Mouse (Mus musculus): Measurements from ENCODE around the gene Hist1h2bl.
A peak's percentile ranks its signal among the peaks of the same experiment; 100 is the strongest.

The Hist1h2bl gene

DNA sequence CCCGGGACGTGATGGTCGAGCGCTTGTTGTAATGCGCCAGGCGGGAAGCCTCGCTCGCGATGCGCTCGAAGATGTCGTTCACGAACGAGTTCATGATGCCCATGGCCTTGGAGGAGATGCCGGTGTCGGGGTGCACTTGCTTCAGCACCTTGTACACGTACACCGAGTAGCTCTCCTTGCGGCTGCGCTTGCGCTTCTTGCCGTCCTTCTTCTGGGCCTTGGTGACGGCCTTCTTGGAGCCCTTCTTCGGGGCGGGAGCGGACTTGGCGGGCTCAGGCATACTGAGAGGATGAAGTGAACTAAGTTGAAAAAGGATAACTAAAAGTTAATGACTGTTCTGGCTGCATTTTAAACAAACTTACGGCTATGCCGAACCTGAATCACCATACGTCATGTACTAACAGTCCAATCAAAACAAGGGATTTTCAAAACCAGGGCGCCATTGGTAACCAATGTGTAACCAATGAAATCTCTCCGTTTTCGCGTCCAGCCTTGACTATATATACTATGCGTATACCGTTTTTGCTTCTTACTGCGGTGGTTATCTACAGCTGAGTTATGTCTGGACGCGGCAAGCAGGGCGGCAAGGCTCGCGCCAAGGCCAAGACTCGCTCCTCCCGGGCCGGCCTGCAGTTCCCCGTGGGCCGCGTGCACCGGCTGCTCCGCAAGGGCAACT is at the start of gene Hist1h2bl, which contains the start of gene Hist1h2ai:
Gene Hist1h2bl, minus strand, starts transcription at position 280 of the 676 bp plus-strand sequence.
Gene Hist1h2ai, plus strand, starts transcription at position 559 of the 676 bp plus-strand sequence.
- peak; percentile 77 to 86 for DNase-seq

DNA sequence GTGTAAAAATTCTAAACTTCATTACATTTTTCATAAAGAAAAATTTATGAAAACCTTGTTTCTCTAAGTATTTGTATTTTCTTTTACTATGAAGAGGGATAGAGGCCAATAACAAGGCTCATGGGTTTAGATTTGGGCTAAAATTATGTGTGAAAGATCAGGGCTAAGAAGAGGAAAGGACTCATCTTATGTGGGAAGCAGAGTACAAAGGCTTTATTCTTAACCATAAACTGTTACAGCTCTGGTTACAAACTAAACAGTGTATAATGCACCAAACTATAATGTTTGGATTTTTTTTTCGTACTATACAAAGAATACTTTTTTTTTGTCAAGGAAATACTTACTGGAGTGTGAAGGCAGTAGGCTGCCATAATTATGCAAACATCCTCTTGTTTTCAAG is 39.8 kb upstream of the Hist1h2bl start:
- no peak for DNase-seq

DNA sequence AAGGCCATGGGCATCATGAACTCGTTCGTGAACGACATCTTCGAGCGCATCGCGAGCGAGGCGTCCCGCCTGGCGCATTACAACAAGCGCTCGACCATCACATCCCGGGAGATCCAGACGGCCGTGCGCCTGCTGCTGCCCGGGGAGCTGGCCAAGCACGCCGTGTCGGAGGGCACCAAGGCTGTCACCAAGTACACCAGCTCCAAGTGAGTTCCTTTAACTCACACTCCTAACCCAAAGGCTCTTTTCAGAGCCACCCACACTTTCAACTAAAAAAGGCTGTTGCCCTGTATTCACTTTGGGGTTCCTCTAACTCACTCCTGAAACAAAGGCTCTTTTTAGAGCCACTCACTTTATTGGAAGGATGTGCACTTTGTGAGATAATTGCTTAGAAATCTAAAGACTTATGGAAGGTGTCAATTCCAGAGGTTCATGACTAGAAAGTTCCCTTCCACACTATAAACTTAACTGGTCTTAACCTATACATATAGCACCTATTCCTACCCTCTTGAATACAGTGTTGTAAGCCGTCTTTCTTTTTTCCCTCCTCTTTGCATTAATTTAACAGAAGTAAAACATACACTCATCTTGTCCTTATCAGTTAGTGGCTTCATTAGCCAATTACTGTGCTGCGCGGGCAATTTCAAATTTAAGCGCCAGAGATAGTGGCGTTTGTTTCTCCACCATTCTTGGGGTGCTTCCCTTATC is 38.5 kb upstream of the Hist1h2bl start:
- peak; percentile 36 to 52 for DNase-seq

DNA sequence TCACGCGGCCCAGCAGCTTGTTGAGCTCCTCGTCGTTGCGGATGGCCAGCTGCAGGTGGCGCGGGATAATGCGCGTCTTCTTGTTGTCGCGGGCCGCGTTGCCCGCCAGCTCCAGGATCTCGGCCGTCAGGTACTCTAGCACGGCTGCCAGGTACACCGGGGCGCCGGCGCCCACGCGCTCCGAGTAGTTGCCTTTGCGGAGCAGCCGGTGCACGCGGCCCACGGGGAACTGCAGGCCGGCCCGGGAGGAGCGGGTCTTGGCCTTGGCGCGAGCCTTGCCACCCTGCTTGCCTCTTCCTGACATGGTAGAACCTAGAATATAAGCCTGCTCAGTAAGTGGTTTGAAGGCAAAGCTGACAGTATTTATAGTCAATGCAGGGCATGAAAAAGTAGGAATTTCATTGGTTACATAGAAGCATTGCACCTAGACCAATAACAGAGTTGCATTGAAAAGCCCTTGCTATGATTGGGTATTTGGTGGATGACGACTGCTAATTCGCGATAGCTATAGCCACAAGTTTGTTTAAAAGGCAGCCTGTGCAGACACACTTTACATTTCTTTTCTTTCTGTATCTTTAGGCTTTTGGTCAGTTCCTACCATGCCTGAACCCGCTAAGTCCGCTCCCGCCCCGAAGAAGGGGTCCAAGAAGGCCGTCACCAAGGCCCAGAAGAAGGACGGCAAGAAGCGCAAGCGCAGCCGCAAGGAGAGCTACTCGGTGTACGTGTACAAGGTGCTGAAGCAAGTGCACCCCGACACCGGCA is 37.8 kb upstream of the Hist1h2bl start, which contains the start of the genes Hist1h2ak and Hist1h2bn:
Gene Hist1h2ak, minus strand, starts transcription at position 304 of the 762 bp plus-strand sequence.
Gene Hist1h2bn, plus strand, starts transcription at position 600 of the 762 bp plus-strand sequence.
- peak; percentile 45 to 73 for DNase-seq

DNA sequence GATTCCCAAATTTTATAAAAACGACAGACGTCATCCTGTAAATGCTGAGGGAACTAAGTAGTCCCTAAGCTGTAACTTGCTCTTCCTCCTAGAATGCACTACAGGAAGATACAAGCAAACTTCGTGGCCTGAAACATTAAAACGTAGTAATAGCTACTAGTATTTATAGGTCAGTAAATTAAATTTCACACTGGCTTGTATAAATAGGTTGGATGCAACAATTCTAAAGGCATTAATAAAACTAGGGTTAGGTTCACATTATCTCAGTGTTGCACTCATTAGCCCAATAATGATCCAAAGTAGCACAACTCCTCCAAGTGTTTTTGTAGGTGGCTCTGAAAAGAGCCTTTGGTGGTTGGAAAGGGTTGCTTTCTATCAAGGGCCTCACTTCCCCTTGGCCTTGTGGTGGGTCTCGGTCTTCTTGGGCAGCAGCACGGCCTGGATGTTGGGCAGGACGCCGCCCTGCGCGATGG is 37.1 kb upstream of the Hist1h2bl start:
- no peak for DNase-seq

DNA sequence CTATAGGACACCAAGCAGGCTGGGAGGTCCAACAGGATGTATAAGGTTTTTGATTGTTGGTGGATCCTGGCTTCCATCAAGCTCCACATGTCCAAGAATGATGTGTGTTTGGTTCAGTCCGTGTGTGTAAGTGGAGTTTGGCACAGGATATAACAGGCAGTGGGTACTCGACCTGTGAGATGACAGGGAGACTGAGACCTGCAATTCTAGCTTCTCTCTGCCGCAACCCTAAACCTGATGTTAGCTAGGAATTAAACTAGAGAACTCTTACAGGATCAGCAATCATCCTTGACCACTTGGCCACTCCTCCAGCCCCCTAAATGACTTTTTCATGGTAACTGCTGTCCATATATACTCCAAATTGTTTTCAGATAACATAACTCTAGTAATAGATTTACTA is 36.4 kb upstream of the Hist1h2bl start:
- no peak for DNase-seq

DNA sequence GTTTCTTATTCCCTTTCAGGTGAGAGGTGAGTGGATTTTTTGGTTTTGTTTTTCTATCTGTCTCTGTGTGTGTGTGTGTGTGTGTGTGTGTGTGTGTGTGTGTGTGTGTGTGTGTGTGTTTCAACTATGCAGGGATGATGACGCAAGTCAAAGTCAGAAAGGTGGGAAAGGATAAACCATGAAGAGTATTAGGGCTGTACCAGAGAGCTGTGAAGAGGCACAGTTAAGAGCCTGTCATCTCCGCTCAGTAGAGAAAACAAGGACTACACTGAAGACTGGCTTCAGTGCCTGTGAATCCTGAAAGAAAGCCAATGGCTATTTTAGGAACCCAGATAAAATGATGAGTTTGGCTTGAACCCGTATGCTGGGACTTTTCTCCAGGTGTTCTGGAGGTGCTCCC is 35.9 kb upstream of the Hist1h2bl start:
- DNase-seq = no peak

DNA sequence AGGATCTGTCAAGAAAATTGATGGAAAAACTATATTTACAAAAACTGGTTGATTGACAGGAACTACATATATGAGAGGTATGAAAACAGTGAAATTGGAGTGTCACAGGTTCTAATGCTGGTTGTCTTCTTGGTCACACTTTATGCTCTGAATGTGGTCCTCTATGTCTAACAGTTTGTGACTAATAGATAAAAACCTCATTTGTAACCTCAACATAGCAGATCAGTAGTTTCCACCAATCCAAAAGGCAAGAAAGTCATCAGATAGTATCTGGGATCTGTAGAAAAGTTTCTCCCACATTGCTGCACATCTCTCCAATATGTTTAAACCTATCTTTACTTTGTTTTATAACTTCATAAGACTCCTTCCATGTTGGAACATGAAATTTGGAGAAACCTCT is 35.5 kb upstream of the Hist1h2bl start:
- no peak for DNase-seq

DNA sequence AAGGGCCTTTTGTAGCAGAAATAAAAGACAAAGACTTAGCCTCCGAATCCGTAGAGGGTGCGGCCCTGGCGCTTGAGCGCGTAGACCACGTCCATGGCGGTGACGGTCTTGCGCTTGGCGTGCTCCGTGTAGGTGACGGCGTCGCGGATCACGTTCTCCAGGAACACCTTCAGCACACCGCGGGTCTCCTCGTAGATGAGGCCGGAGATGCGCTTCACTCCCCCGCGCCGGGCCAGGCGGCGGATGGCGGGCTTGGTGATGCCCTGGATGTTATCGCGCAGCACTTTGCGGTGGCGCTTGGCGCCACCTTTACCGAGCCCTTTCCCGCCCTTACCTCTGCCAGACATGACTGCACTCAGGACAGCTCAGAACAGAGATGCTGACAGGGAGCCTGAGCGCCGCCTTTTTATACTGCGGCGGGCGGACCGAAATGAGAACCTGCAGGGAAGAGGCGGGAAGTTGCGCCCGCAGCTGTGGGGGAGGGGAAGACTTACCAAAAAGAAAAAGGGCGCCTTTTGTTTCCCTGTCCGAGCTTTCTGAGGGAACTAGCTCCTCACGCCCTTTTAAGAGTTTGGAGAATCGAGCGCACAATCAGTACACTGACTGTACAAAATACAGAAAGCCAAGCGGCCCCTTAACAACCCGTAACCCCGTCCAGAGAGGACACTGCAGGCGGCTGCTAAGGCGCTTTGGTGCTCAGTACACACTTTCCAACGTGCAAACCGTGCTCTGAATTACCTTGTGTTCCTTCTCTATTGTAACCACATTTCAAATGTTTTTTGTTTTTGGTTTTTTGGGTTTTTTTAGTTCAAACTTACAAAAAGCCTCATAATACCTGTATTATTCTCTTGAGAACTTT is 34.4 kb upstream of the Hist1h2bl start, which contains the start of gene Hist1h4k:
Gene Hist1h4k, minus strand, starts transcription at position 347 of the 859 bp plus-strand sequence.
- peak; percentile 94 to 97 for DNase-seq

DNA sequence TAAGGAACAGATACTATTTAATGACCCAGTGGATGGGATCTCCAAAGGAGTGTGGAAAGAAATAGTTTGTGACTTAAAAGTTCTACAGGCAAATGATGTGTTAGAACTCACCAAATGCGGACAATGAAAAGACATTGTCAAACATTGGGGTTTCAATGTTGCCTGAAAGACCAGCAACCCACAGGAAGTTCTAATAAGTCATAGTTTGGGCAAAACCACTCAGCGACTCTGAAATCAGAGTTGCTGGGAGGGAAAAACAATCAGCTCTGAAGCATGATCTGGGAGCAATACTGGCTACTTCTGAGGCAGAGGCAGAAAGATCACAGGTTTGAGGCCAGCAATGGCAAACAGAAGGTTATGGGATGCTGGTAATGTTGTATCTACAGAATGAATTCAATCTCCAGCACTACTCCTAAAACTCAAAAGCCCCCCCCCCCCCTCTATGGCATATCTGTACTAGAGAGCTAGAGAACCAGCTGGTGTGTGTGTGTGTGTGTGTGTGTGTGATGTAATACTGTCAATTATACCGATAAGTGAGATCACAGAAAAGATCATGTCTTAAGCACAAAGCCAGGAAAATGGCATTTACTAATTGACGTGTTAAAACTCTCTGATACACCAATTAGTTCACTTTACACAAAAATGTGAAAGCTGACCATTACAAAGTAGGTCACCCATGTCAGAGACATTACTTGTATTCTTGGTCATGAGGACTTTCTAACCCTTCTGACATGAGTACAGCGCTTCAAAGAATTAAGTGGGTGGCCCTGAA is 33.6 kb upstream of the Hist1h2bl start:
- DNase-seq = no peak

DNA sequence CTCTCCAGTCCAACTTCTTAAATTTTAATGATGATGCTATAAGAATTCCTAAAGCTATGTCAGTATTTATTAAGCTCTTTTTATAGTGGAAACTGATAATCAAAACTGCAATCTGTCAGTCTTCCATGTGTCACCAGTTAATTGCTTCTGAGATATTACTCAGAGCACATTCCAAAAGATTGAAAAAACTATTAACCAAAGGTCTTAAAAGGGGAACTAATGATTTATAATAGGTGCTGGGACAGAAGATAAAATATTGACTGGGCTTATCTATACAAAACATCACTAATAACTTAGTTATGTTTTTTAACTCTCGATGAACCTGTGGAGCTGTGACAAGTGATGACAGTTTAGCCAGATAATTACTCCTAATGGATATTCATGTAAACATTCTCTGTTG is 29.1 kb upstream of the Hist1h2bl start:
- DNase-seq = no peak

DNA sequence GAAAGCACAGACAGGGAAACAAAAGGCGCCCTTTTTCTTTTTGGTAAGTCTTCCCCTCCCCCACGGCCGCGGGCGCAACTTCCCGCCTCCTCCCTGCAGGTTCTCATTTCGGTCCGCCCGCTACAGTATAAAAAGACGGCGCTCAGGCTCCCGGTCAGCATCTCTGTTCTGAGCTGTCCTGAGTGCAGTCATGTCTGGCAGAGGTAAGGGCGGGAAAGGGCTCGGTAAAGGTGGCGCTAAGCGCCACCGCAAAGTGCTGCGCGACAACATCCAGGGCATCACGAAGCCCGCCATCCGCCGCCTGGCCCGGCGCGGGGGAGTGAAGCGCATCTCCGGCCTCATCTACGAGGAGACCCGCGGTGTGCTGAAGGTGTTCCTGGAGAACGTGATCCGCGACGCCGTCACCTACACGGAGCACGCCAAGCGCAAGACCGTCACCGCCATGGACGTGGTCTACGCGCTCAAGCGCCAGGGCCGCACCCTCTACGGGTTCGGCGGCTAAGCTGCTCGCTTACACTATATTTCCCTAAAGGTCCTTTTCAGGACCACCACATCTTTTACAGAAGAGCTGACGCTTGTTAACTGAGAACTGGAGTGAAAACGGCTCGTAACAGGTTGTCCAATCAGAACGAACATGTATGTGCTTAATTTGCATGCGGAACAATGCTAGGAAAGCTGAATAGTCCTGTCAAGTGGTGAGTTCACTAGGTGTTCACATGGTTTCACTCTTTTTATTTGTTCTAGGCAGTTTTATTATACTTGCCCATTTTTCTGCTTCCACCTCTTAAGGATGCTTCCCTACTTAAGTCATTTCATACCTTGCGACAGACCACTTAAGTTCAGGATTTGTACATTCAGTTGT is 19.2 kb upstream of the Hist1h2bl start, which contains the start of gene Hist1h4j:
Gene Hist1h4j, plus strand, starts transcription at position 159 of the 862 bp plus-strand sequence.
- peak; percentile 84 to 87 for DNase-seq

DNA sequence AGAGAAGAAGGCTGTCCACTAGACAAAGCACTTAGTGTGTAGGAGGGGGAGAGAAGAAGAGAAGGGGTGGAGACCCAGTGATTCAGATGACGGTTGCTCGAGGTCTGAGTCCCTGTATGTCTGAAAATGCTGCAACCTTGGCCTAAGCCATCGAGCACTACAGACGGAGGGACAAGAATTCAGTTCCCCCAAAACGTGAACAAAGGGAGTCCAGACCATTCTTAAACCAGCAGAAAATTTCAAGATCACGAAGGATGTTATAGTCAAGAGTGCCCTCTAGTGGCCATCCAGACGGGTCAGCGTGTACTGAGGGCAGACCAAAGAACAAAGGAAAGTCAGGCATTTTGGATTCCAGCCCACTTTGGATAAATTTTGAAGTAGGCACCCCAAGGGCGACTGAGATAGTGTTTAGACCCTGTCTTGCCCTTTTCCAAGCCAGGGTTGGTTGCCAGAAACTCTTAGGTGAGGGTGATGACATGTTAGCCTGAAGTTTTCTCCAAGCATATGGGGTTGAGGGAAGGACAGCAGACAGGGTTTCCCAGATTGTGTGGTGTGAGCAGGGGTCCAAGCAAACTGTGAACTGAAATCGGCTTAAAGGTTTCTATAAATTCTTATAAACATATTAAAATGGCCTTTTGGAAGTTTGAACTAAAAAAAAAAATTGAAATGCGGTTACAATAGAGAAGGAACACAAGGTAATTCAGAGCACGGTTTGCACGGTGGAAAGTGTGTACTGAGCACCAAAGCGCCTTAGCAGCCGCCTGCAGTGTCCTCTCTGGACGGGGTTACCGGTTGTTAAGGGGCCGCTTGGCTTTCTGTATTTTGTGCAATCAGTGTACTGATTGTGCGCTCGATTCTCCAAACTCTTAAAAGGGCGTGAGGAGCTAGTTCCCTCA is 18.3 kb upstream of the Hist1h2bl start:
- DNase-seq = peak; percentile 87 to 89

DNA sequence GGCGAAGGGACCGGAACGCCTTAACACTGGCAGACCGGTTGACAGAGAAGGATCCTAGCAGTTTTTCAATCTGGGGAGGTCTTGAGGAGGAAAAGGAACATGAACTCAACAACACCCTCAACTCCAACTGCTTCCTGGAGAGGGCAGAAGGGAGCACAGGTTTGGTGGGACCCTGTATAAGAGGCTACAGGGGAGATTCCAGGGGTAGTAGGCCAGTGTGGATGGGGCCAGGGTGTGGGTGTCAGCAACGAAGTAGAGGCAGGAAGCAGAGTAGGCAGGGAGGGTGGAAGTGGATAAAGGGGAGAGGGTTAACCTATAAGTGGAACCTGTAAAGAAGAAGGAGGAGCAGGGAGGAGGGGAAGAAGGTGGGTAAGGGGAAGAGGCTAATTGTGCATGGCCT is 17.5 kb upstream of the Hist1h2bl start:
- peak in 1 of 2 experiments; percentile 15 for DNase-seq

DNA sequence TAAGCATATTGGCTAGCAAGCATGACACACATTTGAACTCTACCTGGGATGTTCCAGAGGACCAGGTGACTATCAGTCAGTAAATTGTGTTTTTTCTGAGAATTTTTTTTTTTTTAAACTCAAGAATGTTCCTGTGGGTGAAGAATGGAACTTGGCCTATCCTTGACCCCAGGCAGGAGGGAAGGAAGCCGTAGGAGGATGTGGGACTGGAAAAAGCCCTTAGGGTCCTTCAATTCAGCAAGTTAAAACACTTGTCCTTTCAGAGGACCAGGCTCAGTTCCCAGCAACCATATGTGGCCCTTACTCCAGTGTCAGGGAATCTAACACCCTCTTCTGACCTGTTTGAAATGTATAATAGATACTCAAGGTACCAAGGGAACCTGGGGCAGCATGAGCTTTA is 13.6 kb upstream of the Hist1h2bl start:
- no peak for DNase-seq

DNA sequence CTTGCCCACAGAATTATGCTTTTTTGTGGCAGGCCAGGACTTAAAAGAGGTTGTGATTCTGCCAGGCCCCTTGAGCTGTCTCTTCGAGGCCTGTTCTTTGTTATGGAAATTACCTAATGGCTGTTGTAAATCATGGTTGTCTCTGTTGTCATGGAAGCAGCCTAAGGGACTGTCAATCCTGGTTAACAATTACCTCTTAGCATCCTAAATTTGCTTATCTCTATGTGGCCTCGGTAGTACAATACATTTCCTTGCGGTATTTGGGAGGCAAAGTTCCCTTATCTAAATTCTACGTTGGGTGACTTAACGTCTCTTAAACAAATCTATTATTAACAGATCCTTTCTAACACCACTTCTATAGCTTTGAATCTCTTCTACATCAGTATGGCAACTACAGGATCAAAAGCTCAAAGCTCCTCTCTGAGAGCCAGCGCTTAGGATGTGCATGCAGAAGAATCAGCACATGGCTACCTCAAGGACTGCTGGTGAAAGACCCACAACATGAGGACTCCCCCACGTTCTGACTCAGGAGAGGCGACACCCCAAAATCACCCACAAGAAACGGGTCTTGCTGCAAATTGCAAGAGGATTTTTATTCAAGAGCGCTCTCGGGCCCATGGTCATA is 12.1 kb upstream of the Hist1h2bl start:
- DNase-seq = no peak

DNA sequence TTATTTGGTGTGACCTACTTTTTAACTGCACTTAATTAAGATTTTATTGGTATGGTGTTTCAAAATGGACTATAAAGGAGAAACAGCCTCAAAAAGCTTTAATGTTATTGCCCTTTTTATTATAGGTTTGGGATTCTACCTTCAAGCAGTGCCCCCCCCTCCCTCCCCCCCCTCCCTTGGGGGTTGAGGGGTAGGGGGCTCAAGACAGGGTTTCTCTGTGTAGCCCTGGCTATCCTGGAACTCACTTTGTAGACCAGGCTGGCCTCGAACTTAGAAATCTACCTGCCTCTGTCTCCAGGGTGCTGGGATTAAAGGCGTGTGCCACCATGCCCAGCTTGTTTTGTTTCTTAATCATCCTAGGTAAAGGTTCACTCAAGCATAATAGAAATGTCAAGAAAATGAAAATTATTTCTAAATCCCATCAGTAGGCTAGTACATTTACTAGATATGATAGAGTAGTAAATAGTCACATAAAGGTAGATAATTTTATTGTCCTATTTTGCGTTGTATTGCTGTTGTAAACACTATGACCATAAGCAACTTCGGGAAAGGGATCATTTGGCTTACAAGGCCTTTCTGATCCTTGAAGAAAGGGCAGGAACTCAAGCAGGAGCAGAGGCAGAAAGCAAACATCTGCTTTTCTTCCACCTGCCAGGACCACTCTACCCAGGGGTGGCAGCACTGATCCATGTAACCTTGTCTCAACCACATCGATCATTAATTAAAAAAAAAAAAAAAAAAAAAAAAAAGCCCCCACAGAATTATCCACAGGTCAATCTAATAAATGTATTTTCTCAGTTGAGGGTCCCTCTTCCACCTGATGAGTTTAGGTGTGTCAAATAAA is 7.3 kb upstream of the Hist1h2bl start:
- DNase-seq = no peak

Data from cerebellum, postnatal 14 days (tissue).